Mouse (Mus musculus): ENCODE measurements around the gene Dnajc19. TPM values are rescaled to one million over a fixed set of nuclear protein-coding genes. Genes with fewer than 3 reads are reported as not detected.
A peak's percentile ranks its signal among the peaks of the same experiment; 100 is the strongest.
"Not testable (repeated sequence)": the region's sequence is repeated elsewhere in the genome, so short reads cannot be mapped to it uniquely, and the experiment has no call there.

The Dnajc19 gene
- total RNA-seq (2021): 100 to 1,000 TPM; 105 to 112 TPM
- long read RNA-seq, experiment 1, transcript Dnajc19-202 (6 exons, 659 nt): major isoform, 342 of 386 reads
- long read RNA-seq, experiment 1, partial matches to known transcripts: 1 of 386 reads
- long read RNA-seq, experiment 1, other reads (novel, unspliced or antisense): 42 of 386 reads
- long read RNA-seq, experiment 2, transcript Dnajc19-202 (6 exons, 659 nt): major isoform, 224 of 261 reads
- long read RNA-seq, experiment 2, partial matches to known transcripts: 2 of 261 reads
- long read RNA-seq, experiment 2, other reads (novel, unspliced or antisense): 30 of 261 reads

DNA sequence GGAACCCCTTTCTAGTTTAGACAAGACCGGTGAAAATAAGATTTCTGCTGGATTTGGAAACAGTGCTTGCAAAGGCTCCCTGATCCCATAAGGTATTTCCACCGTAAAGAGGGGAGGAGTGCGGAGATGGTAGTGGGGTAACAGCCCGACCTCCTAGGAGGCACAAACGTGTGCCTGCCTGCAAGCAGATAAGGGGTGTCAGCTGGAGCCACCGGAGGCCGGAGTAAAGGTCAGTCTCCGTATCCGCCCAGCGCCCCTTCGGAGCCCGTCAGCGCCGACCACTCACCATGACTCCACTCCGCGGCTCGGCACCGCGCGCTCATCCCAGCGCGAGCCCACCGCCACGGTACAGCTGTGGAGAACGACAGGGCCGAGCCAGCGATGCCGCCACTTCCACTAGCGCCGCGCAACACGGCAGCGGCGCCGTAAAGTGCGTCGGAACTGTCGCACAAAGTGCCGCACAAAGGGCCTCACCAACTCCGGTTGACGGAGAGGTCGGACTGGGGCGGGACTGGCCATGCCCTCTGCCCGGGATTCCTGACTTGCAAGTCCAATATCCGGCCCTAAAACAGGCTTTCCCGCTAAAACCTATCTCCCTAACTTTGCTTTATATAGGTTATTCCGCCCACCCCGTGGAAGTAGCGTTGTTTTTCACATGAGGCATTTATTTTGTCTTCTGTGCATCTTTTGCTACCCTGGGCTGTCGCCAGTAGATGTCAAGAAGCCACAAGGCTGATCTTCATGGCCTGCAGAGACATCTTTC lies at the start of gene Dnajc19:
Dnajc19 (minus strand) TSS at position 422 of the 763 bp plus-strand sequence.
- DNase-seq: peak; percentile 92

DNA sequence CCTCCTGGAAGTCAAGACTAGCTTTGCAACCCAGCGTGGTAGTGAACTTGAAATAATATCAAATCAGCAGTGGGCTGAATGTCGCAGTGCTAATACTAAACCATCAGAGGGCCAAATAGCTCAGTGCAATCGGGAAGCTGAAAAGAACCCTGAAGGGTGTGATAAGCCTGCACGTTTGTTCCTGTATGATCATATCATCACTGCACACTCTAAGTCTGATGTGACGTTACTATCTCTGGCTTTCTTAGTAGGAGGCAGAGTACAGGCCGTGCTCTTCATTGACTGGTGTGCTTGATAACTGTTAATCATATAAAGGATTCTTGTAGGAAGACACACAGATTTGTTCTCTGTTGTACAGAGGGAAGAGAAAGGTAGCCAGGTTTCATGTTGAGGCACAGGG lies 48.8 kb upstream of the Dnajc19 start:
- no peak for DNase-seq

DNA sequence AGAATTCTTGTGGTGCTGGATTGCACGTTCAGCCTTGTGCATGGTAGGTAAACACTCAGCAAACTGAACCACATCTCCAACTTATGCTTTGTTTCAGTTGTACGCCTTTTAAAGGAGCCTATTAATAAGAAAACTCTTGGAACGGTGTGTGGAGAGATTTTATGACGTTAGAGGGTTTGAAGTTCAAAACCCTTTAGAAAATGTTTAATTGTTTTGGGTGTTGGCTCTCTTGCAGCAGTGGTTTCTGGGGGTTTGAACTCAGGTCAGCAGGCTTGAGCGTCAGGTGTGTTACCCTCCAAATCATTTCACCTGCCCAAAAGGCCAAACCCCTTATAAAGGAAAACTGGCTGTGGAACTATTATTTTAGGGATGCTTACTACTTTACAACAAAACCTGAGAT lies 40.2 kb upstream of the Dnajc19 start:
- no peak for DNase-seq

DNA sequence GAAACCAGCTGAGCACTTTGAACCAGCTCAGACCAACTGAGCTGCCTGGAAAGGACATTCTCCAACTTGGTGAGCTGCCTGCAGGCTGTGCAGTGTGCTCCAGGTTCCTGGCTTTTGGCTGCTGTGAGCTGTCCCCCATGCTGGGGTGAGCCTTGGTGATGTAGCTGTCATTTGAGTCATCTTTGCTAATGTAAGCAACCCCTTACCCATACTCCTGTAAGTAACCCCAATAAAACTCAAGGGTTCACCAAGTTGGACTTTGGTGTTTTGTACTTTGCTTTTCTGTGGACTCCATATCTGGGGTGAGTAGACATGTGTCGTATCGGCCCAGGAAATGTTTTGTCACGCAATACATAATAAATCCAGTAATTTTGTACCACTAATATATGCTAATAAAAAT lies 39.7 kb upstream of the Dnajc19 start:
- no peak for DNase-seq

DNA sequence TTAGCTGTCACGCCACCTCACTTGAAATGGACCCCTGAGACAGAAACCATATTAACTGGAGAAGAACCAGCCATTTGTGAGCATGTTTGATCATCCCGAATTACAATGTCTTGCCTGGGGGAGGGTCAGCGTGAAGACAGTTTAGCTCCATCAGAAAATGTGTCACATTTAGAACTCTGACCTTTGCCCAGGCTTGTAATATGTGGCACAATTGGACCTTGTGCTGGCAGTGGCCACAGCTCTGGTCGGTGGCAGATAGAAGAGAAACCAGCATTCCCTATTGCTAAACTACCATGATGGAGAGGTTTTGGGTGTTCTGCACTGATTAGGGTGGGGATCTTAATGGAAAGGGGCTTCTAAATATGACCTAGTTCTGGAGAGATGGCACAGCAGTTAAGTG lies 38.7 kb upstream of the Dnajc19 start:
- no peak for DNase-seq

DNA sequence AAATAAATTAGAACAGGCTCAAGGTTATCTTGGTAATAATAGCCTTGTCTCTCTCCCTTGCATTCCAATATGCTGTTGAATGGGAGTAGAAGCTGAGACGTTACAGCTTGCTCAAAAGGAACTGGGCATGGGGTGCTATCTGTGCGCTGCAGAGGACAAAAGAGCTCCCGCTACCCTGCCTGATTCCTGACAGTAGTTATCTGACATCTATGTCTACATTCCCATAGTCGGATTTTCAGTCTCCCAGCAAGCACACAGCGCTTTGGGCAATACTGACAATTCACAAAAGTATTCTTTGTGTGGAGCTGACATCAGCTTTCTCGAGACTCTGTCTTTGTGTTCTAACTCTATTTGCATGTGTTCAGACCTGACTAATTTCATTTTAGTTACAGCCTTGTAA lies 34.7 kb upstream of the Dnajc19 start:
- no peak for DNase-seq

DNA sequence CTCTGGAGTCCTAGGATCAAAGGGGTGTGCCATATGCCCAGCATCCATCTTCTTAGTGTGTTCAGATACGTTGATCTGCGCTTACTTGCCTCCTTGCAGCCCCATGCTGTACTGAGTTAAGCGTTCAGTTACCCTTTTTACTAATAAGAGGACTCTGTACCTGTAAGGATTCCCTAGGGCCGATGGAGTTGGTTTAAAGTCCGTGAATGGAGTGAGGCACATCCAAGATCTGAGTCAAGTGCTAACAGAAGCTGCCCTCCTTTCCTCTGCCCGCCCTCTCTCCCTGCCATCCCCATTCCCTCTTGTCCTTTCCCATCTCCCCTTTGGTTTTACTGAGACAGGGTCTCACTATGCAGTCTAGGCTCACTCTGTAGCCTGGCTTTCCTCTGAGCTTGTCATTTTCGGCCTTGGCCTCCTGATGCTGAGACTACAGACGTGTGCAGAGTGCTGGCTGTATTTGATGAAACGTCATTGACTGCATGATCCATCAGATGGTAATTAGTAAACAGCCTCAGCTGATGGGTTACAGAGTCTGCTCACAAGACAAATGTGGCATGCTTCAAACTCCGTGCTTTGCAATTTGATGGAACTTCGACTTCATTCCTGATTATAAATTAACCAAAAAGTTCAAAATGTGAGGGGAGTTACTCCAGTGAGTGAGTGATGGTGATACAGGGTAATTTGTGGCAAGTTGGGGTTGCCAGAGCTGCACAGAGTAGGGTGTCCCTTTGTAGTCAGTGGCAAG lies 31.0 kb upstream of the Dnajc19 start:
- DNase-seq: no peak

DNA sequence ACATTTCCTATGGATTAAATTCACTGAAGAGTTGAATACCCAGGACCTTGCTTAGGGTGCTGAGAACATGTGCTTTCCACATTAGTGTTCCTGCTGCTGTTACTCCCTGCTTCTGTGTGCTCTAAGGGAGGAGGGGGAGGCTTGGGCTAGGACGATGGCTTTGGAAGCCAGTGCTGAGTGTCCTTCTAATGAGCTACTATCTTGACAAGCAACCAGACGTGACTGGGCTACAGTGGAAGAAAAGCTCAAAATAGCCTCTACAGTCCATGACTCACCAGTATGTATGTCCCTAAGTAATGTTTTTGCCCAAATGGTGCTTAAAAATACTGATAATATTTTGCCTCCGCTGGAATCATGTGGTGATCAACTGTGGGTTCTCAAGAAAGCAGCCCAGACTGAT lies 26.5 kb upstream of the Dnajc19 start:
- no peak for DNase-seq

DNA sequence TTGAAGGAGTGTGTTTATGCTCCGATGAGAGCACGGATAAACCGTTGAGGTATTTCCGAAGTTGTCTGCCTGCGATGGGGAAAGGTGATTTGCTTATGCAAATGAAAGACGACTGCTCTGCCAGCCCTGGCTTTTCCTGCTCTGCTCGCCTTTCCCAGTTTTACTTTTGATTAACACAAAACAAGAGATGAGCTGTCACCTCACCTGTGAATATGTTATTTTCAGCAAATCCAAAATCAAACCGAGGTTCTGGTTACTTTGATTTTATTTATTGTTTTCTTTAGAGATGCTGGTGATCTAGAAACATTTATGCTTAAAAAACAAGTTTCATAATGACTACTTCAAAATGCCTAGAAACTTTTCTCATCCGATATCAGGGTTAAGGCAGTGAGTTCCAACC lies 25.3 kb upstream of the Dnajc19 start:
- DNase-seq: no peak

DNA sequence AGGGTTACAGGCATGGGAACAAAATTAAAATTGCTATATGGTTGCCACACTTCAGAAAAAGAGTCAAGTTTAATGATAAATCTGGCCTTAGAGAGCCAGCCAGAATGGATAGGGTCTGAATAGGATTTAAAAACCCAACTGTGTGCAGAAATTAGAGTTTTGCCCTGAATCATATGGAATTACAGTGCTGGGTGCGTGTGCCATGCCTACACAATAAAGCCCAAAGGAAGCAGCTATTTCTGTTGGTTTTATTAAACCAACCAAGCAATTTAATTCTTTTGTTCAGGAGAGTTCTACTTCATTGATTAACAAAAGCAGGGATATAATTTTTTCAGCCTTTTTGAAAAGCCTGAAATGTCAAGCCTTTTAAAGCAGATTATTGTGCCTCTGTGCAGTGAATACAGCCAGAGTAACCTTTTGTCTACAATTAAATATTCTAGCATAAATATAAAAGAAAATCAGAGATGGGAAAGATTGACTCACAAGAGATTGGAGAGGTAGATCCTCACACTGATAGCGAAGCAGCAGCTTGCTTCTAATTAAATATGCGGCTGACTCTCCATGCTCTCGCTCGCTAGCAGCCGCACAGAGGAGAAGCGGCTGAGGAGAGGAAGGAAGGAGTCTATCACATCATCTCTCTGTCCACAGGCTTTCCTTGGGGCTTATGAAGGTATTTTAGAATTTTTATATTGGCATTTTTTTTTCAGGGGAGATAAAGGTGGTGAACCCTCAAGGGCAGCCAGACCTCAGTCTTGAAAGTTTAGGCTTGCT lies 23.0 kb upstream of the Dnajc19 start:
- DNase-seq: no peak

DNA sequence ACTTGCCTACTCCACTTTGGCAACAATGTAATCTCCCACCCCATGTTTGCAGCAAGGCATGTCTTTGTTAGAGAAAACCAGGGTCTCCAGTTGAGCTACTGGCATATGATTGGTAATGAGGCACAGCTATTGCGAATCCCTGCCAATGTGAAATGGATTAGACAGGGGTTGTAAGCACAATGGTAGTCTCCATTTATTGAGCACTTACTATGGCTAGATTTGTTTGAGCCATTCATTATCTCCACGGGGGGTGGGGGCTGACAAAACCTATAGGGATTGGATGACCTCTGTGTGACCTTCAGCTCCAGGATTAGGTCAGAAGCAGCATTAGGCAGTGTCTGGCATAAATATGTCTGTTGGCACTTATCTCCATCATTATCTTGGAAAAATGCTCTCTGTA lies 21.8 kb upstream of the Dnajc19 start:
- DNase-seq: no peak

DNA sequence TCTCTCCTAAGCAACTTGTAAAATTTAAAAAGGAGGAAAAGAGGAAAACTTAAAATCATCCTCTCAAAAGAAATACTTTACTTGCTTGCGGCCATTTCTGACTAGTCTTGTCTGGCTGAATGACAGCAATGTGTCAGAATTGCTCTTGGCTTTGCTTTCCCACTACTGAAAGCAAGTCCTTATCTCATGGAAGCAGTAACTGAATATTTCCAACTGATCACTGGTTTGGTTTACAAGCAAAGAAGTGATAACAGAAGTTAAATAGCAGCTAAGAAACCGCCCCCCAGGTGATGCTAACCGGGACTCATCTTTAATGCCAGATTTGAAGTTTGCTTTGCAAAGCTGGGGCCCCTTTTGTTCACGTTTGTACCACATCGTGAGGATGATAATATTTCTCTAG lies 2.5 kb upstream of the Dnajc19 start:
- no peak for DNase-seq

DNA sequence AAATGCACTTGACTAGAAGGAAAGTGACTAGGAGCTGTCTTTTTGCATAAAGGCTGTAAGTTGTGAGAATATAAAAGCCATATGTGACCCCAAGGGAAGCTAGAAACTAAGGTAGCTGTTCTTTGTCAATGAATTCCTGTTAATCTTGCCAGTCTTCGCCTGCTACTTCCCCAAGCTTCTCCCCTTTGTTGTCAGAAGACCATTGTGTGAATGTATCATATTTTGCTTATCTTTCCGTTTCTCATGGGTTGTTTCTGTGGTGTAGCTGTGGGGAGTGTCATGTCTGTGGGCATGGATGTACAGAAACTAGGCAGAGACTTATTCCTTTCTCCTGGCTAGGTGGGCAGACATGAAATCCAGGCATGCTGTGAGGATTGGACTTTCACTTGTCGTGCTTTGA lies 808 bp upstream of the Dnajc19 start:
- DNase-seq: no peak

DNA sequence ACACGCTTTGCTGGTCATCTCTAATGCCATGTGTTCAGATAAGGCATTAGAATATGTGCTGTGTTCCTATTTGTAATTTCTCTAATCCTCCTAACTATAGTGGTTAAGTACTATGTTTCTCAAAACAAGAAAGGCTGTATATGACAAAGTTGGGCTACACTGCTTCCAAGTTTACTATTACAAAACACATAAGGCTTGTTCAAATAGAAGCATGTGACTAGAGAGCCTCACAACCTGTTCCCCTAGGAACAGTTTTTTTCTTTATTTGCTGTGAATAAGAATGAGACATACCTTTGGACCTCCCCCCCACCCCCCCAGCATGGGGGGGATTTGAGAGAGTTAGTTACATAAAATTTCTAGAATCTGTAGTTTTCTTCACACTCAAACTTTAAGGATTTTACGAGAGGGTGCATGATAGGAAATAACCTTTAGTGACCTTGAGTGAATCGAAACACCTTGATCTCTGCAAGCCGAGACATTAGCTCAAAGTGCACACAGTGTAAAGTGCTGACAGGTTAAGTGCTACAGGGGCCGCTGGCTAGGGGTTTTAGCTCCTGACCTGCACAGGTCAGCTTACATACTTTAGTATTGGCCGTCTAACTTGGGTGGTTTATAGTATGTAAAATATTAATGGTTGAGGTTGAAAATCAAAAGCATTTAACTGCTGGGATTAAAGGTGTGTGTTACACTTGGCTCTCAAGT lies 4.9 kb downstream of the Dnajc19 start:
- no peak for DNase-seq

DNA sequence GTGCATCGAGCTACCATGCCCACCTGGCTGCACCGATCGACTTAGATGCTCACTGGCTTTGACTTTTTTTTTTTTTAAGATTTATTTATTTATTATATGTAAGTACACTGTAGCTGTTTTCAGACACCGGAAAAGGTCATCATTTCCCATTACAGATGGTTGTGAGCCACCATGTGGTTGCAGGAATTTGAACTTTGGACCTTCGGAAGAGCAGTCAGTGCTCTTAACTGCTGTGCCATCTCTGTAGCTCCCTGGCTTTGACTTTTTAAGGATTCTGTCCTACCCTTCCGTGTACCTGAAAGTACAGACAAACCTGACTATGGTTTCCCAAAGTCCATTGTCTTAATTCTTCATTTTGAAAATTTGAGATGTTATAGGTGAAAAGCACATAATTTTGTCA lies 8.4 kb downstream of the Dnajc19 start:
- no peak for DNase-seq

DNA sequence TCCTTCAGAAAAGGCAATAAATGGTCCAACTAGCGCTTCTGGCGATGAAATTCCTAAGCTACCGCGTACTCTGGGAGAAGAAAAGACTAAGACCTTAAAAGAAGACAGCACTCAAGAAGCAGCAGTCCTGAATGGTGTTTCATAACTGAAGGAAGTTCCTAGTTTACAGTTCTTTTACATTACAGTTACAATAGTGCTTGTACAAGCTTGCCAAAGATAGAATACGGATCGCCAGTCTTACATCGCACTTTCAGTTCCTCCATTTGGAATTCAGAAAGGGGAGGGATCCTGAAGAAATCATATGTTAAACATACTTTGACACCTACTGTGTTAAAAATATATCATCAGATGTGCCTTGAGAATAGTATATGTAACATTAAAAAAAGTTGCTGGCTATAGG lies 12.2 kb downstream of the Dnajc19 start:
- DNase-seq: not testable (repeated sequence)

DNA sequence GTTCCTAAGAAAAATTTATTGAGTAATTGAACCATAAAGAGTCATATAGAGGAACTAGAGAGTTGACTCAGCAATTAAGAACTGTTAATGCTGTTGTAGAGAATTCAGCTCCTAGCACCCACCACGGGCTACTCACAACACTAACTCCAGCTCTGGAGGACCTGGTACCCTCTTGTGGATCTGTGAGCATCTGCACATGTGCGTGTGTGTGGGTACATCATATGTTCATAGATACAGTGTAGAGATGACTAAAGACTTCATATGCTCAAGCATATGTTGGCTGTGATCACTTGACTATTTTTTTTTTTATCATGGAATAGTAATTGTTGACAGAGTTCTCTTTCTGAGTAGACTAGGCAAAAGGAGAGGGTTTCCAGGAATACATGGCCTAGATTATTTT lies 18.8 kb downstream of the Dnajc19 start:
- no peak for DNase-seq

DNA sequence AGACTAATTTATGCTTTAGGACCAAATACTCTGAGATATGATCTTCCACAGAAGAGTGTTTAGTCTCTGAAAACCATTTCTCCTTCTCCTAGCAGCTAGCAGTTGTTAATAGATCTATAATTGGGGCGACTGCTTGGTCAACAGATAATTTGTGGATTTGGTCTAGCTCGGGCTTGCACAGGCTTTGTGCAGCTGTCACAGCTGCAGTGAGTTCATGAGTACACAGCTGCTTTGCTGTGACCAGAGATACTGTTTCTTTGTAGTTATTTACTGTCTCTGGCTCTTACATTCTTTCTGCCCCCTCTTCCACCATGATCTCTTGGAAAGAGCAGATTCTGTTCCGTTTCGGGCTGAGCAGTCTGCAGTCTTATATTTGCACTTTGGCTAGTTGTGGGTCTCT lies 39.1 kb downstream of the Dnajc19 start:
- no peak for DNase-seq

DNA sequence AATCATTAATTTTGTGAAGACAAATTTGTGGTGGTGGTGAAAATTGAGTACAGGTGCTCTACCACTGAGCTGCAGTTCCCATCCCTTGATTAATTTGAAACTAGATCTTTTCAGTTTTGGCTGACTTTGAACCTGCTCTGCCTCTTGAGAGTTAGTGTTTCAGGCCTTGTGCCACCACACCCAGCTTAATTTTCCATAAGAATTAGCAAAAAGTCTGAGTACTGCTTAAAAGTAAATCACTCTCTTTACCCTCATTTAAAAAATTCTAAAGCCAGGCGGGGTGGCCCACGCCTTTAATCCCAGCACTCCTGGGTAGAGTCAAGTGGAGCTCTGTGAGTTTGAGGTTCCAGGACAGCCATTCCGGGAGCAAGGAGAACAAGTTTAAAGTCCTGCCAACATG lies 45.4 kb downstream of the Dnajc19 start:
- no peak for DNase-seq

DNA sequence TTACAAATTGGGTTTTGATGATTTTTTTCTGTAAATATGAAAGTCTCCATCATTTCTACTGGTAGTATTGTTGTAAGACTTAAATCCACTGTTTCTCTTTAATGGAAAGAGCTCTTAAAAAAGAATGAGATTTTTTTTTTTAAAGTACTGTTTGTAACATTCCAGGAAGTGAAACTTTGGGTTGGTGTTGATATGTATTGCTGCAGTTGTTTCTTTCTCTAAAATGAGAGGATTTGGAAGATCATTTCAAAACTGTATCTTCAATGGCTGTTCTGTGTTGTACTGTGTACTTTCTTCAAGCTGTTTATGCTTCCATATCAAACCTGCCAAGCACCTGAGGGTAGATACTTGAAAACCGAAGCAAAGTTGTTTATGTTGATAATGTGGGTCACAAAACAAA lies 46.3 kb downstream of the Dnajc19 start:
- DNase-seq: no peak

DNA sequence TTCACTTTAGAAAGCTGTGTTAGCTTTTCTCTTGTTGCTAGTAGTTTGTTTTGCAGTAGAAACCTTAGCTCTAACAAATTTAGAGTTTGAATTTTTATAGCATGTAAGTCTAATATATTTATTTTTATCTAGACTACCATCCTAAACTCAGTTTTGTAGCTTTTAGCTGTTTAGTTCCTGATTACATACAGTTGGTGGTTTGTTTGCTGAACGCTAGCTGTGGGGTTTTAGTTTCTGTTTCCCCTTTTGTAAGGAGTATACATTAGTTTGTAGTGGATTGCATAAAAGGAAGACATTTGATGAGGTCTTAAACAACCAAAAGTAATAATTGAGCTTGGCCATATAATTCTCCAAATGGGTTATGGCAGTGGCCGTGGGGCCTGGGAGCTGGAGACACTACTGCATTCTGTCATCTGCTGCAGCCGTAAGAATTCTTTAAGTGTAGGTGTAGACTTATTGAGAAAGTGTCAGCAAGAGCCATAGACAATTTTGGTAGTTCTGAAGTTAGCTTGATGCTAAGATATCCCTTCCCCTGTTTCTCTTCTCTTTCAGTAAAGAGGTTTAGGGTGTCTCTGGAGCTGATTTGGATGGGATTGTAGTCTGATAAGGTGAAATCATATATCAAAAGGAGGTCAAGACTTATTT lies 47.3 kb downstream of the Dnajc19 start:
- DNase-seq: no peak
